Mouse (Mus musculus): ENCODE results near the gene Gcn1l1.
"Not testable (repeated sequence)": the region's sequence is repeated elsewhere in the genome, so short reads cannot be mapped to it uniquely, and the experiment has no call there.

The Gcn1l1 gene

DNA sequence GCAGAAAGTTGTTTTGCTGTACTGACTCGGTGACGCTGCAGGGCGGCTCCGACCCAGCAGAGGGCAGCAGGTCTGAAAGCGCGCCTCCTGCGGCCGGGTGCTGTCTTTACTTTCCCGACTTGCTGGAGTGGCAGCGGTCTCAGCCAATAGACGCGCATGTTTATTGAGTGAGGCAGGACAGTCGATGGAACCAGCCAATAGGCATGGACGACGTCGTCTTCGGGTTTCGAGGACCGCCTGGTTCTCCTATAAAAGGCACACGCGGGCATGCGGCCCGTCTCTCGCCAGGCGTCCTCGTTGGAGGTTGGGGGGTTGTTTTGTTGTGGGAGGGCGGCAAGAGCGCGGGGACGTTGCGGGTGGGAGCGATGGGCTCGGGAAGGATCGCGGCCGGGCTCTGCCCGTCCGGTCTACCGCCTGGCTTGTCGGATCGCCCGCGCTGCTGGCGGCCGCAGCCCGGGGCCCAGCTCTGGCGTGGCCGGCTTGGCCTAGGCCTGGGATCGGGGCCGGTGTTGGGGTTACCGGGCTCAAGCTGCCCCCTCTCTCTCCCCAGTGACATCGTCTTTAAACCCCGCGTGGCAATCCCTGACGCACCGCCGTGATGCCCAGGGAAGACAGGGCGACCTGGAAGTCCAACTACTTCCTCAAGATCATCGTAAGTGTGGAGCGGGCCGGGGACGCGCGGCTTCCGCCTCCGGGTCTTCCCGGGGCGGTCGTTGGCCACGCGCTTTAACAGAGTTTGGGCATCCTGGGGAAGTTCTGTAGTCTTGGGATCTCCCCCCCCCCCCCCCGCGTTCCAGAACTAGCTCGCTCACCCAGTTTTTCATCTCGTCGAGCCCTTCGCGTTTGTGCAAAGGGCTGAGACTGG, 5.6 kb upstream of the Gcn1l1 start, which contains the start of gene Rplp0:
Gene Rplp0, plus strand, starts transcription at position 231 of the 865 bp plus-strand sequence.
- peak; percentile 99 for DNase-seq (ENCODE audit: low spot score)

DNA sequence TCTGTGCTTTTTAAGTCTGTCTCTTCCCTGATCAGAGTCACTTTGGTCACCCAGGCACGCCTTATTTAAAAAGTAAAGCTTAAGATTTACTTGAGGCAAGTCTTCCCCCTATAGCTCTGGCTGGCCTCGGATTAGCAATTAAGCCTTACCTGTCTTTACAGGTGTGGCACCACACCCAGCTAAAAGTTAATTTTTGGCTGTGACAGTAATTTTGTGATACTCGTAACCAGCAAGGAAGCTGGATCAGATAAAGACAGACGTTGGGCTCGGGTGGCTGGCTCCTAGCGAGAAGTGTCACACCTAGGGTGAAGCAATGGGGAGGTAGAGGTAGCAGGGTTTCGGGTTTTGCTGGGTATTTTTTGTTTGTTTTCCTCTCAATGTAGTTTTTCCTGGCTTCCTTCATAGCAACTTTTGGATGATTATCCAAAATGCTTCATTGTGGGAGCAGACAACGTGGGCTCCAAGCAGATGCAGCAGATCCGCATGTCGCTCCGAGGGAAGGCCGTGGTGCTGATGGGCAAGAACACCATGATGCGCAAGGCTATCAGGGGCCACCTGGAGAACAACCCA, 4.6 kb upstream of the Gcn1l1 start:
- DNase-seq (ENCODE audit: low spot score) = no peak

DNA sequence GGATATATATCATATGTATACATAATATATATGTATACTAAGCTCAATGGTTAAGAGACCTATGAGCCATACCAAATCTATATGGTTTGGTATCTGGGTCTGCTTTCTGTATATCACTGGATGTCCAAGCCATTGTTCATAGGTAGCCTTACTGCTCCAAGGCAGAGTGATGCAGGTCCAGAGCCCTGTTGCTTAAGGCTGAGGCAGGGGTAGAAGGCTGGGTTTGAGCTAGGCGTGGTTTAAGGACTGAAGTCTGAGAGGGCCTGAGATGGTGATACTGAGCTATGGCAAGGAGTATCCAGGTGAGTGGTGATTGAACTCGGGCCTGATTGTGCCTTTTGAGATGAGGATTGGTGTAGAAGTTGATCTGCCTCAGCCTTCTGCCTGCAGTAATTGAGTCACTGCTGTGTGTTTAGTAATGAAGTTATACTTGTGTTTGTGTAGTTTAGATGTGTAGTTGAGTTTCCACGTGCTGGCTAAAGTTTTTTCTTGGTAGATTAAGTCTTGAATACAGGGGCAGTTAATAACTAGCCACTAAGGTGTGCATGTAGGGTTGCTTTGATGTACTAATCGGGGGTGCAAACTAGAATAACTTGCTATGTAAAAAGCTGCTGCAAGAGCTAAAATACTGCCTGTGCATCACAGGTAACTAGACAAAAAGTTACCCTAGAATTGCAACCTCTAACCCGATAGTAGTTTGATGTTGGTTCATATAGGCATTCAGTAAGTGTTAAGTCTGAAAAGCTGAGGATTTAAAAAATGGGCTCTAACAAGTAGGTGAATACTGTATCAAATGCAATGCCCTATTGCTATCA, 1.1 kb upstream of the Gcn1l1 start:
- no peak for DNase-seq (ENCODE audit: low spot score)

DNA sequence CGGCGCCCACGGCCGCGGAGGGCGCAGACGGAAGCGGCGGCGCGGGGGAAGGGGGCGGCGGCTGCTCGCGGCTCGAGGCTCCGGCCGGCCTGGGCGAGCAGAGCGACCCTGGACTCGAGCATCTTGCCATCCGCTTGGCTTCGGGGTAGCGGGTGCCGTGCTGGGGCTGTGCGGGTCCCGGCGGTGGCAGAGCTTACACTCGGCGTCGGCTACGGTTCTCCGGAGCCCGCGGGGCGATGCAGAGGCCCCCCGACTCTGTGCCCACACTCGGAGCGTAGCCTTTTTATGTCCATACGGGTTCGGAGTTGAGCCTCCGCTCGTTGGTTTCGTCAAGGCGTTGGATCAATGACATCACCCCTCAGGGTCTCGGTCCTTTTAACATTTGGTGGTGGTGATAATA, 349 bp downstream of the Gcn1l1 start:
- DNase-seq (ENCODE audit: low spot score) = no peak

DNA sequence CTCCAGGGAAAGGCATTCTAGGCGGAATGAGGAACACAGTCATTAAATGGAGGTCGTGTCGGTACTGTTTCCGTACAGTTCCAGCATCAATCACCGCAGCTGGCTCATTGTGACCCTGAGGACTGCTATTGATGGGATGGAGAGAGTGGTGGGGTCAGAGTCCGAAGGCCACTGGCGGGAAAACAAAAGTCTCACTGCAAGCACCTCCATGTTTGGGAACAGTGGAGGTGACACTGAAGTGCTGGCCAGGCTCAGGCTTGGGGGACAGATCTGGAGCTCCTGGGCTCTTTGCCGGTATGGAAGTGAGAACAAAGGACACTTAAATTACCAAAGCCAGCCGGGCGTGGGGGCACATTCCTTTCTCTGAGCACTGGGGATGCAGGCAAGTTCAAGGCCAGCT, 3.6 kb downstream of the Gcn1l1 start:
- peak; percentile 75 for DNase-seq (ENCODE audit: low spot score)

DNA sequence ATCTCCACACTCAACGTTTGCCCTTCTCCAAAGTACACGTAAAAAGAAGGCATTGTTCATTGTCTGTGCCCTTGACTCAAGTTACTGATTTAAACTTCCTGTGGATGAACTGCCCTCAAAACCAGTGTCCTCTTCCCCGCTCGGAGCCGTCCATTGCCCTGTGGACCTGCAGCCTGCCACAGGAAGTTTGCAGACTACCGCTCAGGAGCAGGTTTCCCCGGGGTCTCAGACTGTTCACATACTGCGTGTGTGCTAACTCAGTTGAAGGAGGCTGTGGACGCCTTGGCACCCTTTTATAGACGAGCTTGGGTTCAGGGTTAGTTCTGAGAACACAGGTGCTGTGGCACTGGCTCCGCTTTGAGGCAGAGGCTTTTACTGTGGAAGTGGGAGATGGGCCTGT, 4.3 kb downstream of the Gcn1l1 start:
- peak; percentile 47 for DNase-seq (ENCODE audit: low spot score)

DNA sequence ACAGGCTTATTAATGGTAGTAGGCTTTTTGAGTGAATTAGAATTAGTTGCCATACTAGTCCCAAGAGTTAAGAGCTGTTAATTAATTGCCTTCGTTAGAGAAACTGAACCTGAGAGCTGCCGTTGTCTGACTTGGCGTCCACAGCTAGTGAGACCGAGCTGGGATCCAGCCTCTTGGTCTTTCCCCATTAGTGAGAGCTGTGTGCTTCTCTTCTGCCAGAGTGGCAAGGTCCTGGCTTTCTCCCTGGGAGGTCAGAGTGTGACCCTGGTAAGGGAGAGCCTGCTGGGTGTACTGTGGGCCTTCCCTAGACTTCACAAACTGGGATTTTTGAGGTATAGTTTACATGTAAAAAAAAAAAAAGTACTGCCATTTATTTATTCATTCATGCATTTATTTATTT, 4.7 kb downstream of the Gcn1l1 start:
- no peak for DNase-seq (ENCODE audit: low spot score)

DNA sequence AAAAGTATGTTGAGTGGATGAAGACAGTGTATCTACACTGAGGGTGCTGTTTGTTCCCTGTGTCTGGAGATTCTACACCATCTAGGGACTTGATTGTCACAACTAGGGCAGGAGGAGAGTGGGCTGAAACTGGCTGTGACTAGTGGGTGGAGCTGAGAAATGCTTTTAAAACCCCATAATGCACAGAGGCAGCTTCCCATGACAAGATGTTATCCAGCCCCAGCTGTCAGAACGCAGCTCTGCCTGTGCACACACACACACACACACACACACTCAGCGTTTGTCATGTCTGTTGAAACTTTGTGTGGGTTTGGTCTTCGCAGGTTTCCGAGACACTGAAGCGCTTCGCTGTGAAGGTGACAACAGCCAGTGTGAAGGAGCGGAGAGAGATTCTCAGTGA, 6.0 kb downstream of the Gcn1l1 start:
- DNase-seq (ENCODE audit: low spot score) = no peak

DNA sequence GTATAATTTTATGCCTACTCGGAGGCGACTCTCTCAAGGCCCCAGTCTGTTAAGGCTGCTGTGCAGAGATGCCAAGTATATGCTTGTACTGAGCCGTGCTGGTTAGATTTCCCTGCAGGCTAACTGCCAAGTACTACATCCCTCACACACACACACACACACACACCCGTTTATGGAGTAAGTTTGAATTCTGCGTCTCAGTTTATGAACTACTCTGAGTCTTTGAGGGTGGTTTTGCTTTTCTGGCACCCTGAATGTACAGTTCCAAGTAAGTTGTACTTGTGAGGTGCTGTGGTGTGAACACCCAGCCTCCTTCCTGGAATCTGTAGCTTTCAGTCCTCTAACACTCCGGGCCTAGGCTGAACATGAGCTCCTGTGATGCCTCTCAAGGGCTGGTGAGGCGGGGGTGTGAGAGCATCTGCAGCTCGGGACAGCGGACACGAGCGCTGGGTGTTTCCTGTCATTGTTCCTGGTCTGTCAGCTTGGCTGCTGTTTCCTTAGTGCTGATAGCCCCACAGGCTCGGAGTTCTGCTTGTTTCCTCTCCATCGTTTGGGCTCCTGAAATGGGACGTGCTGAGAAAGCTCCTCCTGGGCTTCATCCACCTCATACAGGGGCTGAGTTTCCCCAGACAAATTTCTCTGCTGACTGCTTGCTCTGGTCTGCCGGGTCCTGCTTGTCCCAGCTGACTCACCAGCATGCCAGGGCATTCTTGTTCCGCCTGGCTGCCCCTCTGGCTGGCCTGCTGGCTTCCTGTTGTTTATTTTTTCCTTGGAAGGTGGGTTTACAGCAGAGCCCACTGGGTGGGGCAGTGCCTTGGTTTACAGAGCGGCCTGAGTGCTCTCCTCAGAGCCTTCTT, 7.9 kb downstream of the Gcn1l1 start:
- DNase-seq (ENCODE audit: low spot score) = no peak

DNA sequence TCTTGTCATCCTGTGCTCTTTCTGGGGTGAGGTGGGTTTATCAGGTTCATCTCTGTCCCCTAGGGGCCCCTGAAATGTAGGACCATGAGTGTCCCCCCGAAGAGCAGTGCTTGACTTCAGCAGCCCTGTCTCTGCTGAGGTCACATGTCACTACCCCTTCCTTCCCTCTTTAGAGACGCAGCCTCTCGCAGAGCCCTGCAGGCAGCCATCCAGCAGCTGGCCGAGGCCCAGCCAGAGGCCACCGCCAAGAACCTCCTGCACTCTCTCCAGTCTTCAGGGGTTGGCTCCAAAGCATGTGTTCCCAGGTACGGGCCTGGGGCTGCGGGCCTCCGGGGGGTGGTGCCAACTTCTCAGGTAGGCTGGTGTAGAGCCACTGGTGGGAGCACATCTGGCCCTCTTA, 9.9 kb downstream of the Gcn1l1 start:
- no peak for DNase-seq (ENCODE audit: low spot score)

DNA sequence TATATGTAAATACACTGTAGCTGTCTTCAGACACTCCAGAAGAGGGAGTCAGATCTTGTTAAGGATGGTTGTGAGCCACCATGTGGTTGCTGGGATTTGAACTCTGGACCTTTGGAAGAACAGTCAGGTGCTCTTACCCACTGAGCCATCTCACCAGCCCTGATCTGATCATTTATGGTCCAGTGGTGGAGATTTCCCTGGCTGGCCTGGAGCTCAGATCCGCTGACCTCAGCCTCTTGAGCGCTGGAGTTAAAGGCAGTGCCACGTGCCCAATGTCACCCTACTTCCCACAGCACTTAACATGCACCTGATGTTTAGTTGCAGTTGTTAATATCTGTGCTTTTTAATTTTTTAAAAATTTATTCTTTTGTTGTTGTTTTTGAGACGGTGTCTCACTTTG, 12.6 kb downstream of the Gcn1l1 start:
- not testable (repeated sequence) for DNase-seq (ENCODE audit: low spot score)

DNA sequence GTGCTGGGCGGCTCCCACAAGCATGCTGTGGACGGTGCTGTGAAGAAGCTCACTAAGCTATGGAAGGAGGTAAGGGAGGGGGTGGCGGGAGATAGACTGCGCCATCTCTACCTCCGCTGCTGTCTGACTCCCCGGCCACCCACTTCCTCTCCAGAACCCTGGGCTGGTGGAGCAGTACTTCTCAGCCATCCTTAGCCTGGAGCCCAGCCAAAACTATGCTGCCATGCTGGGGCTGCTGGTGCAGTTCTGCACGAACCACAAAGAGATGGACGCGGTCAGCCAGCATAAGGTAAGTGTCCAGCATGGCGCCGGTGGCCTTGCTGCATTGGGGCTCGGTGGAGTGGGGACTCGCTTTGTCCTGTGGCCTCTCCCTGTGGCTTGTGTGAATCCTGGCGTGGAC, 13.9 kb downstream of the Gcn1l1 start:
- no peak for DNase-seq (ENCODE audit: low spot score)

DNA sequence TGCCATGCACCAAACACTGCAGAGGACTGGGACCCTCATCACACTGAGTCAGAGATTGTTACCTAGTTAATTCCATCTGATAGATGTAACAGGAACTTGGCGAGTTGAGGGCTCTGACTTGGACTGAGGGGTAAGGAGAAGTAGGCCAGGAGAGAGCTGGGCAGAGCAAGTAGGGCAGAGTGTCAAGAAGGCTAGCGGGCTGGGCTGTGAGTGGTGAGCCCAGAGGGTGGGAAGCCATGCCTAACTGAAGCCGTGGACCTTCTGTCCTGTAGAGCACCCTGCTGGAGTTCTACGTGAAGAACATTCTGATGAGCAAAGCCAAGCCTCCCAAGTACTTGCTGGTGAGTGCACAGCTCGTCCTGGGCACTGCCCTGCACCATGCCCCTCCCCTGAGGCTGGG, 14.3 kb downstream of the Gcn1l1 start:
- no peak for DNase-seq (ENCODE audit: low spot score)

DNA sequence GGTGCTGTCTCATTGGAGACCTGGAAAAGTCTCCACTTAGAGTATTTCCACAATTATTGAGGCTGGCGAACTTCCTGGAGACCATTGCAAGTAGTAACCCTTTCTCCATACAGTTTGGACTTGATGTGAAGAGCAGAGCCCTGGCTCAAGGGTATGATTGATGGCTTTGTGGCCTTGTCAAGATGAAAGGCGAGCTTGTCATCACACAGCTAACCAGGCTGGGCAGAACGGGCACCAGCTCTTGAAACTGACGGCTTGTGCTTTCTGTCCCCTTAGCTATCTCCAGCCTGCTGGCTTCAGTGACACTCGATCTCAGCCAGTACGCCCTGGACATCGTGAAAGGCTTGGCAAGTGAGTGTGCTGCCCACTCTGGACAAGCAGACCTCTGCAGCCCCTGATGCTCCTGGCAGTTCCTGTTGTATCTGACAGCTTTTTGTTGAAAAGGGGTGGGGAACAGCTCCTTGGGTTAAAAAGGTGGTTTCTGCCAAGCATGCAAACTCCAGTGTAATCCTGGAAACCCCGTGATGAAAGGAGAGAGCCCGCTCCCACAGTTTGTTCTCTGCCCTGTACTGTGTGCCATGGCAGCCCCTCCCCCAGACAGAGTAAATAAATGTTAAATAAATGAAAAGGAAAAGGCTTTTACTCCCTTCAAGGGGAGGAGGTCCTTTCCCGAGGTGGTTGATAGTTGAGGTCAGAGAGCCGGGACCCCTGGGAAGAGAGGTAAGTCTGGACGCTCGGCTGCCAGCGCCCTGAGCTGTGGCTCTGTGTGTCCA, 15.4 kb downstream of the Gcn1l1 start:
- no peak for DNase-seq (ENCODE audit: low spot score)

DNA sequence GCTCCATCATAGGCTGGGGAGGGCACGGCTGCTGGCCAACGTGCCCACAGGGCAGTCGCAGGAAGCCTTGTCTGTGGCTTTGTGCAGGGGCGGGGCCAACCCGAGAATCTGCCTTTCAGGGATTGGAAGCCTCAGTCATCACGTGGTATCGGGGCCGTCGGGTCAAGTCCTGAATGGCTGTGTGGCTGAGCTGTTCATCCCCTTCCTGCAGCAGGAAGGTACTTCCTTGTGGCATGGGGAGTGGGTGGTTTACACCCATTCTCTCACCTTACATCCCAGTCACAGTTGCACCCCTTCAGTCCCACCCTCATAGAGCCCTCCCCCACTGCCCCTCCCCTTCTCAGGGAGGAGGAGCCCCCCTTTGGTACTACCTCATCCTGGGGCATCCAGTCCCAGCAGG, 16.6 kb downstream of the Gcn1l1 start:
- DNase-seq (ENCODE audit: low spot score) = no peak

DNA sequence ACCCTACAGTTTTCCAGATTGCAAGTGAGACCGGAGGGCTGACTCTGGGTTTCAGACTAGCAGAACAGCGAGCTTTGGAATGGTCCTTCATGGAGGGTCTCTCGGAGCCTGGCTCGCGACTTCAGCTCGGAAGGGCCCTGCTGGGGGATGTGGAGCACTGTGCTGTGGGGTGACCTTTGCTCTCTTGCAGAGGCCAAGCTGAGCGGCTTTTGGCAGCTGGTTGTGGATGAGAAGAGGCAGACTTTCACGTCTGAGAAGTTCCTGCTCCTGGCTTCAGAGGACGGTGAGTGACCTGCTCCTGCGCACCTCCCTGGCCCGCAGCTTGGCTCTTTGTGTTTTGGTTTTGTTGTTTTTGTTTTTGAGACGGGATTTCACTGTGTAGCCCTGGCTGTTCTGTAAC, 20.6 kb downstream of the Gcn1l1 start:
- no peak for DNase-seq (ENCODE audit: low spot score)

DNA sequence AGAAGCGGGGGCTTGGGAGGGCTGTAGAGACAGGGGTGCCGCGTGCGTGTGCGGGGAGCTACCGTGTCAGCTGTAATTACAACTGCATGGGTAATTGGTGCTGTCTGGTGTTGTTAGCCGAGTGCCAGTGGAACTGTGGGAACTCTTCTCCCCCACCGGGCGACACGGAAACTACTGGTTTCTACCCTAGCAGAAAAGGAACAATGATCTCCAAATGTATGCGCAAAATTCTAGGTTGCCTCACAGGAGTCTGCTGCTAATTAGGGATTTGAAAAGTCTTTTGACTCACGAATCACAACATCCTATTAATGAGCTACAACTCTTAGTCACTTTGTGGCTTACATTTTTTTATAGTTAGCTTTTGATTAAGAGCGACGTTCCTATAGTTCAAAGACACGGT, 21.1 kb downstream of the Gcn1l1 start:
- no peak for DNase-seq (ENCODE audit: low spot score)

DNA sequence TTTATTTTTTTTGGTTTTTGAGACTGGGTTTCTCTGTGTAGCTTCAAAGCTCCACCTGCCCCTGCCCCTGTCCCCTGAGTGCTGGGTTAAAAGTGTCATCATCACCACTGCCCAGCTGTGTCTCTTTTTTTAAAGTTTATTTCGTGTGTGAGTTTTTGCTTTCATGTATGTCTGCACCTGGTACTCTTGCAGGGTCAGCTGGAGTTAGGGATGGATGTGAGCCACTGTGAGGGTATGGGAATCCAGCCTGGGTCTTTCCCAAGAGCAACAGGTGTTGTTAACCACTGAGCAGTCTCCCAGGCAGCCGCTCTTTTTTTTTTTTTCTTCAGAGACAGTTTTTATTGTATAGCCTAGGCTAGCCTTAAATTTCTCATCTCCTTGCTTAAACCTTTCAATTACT, 21.7 kb downstream of the Gcn1l1 start:
- no peak for DNase-seq (ENCODE audit: low spot score)

DNA sequence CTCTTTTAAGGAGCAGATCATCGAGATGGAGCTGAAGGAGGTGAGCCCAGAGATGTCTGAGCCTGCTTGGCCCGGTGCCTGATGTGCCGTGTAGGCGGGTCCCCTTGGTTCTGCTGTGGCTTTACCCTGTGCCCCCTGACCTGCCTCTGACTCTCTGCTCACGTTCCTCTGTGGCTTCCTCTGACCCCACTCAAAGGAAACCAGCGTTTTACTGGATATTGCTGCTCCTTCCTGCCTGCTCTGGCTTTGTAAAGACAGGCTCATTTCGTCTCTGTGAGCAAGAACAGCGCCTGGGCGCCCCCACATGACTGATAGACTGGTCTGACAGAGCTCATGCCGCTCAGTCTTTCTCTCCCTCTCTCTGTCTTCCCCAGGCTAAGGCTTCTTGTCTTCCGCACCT, 26.0 kb downstream of the Gcn1l1 start:
- no peak for DNase-seq (ENCODE audit: low spot score)

DNA sequence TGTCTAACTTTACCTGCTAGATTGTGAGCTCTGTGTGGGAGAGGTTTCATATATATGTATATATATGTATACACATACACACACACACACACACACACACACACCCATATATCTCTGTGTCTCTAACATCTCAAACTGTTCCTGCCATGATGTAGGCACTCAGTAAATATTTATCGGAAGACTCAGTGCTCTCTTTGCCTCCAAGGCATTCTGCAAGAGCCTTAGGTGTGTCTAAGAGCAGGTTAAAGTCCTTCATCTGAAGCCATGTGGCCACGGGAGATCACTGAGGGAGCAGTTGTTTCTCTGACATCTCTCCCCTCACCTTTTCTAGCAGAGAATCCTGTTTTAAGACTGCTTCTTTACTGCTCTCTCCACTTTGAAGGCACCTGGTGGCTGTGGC, 26.5 kb downstream of the Gcn1l1 start:
- DNase-seq (ENCODE audit: low spot score) = no peak

DNA sequence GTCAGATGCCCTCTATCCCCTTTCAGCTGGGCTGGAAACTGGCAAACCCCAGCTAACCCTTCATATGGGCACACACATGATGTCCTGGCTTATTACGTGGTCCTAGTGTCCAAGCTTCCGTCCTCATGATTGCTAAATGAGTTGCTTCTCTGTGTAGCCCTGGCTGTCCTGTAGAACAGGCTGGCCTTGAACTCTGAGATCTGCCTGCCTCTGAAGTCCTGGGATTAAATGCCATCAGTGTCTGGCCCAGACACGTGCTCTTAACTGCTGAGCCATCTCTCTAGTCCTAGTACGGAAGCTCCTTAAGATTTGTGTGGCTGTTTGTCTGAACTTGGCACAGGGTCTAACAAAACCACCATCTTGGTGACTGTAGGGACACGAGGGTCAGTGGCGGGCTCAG, 38.5 kb downstream of the Gcn1l1 start:
- no peak for DNase-seq (ENCODE audit: low spot score)
